Mouse (Mus musculus): ENCODE data around the gene Spindoc. TPM values are rescaled to one million over a fixed set of nuclear protein-coding genes. Genes with fewer than 3 reads are reported as not detected.

The Spindoc gene
- polyA plus RNA-seq, 1 experiment = 19.0 TPM

DNA sequence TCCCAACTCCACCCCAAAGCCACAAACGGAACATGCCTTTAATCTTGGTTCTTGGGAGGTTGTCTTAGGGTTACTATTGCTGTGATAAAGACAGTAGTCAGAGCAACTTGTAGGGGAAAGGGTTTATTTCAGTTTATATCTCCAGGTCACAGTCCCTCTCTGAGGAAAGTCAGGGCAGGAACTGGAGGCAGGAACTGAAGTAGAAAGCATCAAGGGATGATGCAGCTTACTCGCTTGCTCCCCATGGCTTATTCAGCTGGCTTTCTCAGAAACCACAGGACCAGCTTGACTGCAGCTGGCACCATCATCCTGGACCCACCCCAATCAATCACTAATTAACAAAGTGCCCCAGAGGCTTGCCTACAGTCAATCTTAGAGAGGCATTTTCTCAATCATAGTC, 69.1 kb downstream of the Spindoc start:
- no peak overlapping the region for H3K4me3 ChIP-seq (ENCODE audit: insufficient read depth, low read length)
- TF ChIP-seq CTCF (IDR thresholded peaks at IDR 0.05; ENCODE audit: low read depth, low read length) = no peak
- TF ChIP-seq POLR2A (IDR thresholded peaks at IDR 0.05; ENCODE audit: borderline replicate concordance, low read depth, low read length) = no peak
- peaks cover 68% of the 10 kb centered on the region for H3K4me1 ChIP-seq (ENCODE audit: control insufficient read depth, insufficient read depth, low read length)
- H3K27ac ChIP-seq (ENCODE audit: insufficient read depth, low read depth, low read length) = no peak overlapping the region

DNA sequence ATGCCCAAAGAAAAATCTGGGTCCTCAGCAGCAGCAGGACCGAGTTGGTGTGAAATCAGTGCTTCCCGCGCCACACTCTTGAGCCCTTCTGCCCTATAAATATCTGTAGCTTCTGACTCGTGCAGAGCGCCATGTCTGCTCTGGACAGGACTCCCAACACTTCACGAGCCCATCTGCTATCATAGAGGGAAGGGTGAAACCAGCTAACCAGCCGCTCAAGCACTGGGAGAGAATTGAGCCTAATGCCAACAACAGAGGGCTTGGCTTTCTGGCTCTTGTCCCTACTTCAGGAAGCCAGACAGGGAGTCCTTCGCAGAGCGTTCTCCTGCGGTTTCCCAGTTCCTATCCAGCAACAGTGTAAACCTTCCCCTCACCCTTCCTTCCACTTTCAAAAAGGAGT, 71.5 kb downstream of the Spindoc start:
- no peak overlapping the region for H3K4me3 ChIP-seq (ENCODE audit: insufficient read depth, low read length)
- no peak for TF ChIP-seq POLR2A (IDR thresholded peaks at IDR 0.05; ENCODE audit: borderline replicate concordance, low read depth, low read length)
- peak overlapping the region; percentile 9; the same call in 1 of the 2 replicates for H3K27ac ChIP-seq (ENCODE audit: insufficient read depth, low read depth, low read length)
- peaks cover 87% of the 10 kb centered on the region for H3K4me1 ChIP-seq (ENCODE audit: control insufficient read depth, insufficient read depth, low read length)

DNA sequence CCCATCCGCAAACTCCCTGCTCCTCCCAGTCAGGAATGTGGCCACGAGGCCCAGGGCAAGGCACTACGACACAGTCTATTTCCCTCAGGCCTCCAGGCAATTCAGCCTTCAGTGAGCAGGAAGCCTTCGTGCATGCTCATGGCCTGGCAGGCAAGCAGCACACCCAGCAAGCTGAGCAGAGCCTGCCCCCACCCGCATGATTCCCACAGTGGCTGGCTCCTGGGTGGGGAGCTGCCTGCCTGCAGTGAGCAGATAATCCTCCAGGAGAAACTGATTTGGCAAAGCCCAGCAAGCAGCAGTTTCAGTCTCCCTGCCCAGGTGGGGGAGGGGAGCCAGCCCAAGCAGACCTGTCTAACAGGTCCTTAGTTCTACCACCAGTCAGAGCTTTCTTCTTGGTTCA, 72.1 kb downstream of the Spindoc start:
- Histone ChIP-seq H3K4me1 (ENCODE audit: control insufficient read depth, insufficient read depth, low read length) (peaks cover 87% of the 10 kb centered on the region), H3K4me3 (ENCODE audit: insufficient read depth, low read length) (no peak overlapping the region), H3K27ac (ENCODE audit: insufficient read depth, low read depth, low read length) (no peak overlapping the region)
- TF ChIP-seq CTCF (IDR thresholded peaks at IDR 0.05; ENCODE audit: low read depth, low read length) = no peak
- TF ChIP-seq POLR2A (IDR thresholded peaks at IDR 0.05; ENCODE audit: borderline replicate concordance, low read depth, low read length) = no peak

DNA sequence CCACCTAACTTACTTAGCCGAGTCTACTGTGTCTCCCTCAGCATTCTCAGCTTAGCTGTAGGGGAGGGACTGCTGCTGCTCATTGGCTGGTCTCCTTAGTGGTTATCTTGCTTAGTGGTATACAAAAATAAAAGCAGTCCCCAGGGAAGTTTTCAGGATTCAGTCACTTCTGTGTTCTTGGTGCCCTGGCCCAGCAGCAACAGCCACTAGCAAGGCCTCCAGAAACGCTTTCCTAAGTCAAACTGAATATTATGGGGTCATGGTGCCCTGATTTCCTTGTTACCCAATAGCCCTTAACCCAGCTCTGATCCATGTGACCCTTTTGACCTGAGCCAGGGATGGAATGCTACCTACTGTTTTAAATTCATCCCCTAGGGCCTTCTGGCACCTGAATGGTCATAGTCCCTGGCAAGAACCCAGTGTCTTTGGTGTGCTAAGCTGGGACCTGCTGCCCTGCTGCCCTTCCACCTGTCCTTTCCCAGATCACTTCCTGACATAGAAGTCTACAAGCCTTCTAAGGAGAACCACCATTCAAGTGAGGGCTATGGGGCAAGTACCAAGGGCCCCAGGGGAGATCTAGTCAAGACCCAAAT, 73.0 kb downstream of the Spindoc start:
- Histone ChIP-seq H3K4me3 (ENCODE audit: insufficient read depth, low read length) (no peak overlapping the region), H3K4me1 (ENCODE audit: control insufficient read depth, insufficient read depth, low read length) (peaks cover 83% of the 10 kb centered on the region), H3K27ac (ENCODE audit: insufficient read depth, low read depth, low read length) (no peak overlapping the region)
- TF ChIP-seq POLR2A (IDR thresholded peaks at IDR 0.05; ENCODE audit: borderline replicate concordance, low read depth, low read length) = no peak
- TF ChIP-seq CTCF (IDR thresholded peaks at IDR 0.05; ENCODE audit: low read depth, low read length) = no peak

DNA sequence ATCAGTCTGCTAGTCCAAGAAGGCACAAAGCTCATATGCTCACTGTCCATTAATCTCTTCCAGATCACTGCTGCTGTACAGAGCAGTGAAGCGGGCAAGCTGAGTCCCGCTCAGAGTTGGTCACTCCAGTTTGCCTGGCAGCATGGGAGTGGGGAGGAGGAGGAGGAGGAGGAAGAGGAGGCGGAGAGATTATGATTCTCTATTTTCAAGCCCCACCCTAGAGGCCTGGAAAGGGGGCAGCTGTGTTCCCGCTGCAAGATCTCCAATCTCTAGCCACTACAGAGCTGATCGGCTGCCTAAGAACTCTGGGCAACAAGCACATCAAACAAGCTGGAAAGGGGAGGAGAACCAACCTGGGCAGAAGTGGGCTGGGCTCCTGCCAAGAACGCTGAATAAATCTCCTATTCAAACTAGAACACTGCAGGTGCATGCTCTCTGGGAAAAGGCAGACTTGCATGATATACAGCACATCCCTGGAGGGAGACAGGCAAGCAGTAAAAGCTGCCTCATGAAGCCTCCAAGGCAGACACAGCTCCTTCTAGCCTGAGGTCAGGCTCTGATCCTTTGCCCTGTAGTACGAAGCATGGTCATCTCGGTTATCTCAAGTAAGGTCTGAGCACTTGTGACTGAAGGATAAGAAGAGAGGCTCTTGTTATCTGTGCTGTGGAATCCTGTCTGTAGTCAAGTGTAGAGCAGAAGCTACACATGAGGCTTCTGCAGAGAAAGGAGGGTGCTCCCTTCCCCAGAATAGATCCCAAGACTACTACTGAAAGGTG, 74.6 kb downstream of the Spindoc start:
- Histone ChIP-seq H3K4me3 (ENCODE audit: insufficient read depth, low read length) (no peak overlapping the region), H3K4me1 (ENCODE audit: control insufficient read depth, insufficient read depth, low read length) (peaks cover 79% of the 10 kb centered on the region), H3K27ac (ENCODE audit: insufficient read depth, low read depth, low read length) (no peak overlapping the region)
- TF ChIP-seq CTCF (IDR thresholded peaks at IDR 0.05; ENCODE audit: low read depth, low read length) (no peak), POLR2A (IDR thresholded peaks at IDR 0.05; ENCODE audit: borderline replicate concordance, low read depth, low read length) (no peak)

GRCm38 (mm10) chr19:7306968-7307367, 75.8 kb downstream of the Spindoc start:
- H3K27ac ChIP-seq (ENCODE audit: insufficient read depth, low read depth, low read length) = no peak overlapping the region
- H3K4me3 ChIP-seq (ENCODE audit: insufficient read depth, low read length) = no peak overlapping the region
- TF ChIP-seq POLR2A (IDR thresholded peaks at IDR 0.05; ENCODE audit: borderline replicate concordance, low read depth, low read length) (no peak), CTCF (IDR thresholded peaks at IDR 0.05; ENCODE audit: low read depth, low read length) (no peak)
- peaks cover 81% of the 10 kb centered on the region for H3K4me1 ChIP-seq (ENCODE audit: control insufficient read depth, insufficient read depth, low read length)

DNA sequence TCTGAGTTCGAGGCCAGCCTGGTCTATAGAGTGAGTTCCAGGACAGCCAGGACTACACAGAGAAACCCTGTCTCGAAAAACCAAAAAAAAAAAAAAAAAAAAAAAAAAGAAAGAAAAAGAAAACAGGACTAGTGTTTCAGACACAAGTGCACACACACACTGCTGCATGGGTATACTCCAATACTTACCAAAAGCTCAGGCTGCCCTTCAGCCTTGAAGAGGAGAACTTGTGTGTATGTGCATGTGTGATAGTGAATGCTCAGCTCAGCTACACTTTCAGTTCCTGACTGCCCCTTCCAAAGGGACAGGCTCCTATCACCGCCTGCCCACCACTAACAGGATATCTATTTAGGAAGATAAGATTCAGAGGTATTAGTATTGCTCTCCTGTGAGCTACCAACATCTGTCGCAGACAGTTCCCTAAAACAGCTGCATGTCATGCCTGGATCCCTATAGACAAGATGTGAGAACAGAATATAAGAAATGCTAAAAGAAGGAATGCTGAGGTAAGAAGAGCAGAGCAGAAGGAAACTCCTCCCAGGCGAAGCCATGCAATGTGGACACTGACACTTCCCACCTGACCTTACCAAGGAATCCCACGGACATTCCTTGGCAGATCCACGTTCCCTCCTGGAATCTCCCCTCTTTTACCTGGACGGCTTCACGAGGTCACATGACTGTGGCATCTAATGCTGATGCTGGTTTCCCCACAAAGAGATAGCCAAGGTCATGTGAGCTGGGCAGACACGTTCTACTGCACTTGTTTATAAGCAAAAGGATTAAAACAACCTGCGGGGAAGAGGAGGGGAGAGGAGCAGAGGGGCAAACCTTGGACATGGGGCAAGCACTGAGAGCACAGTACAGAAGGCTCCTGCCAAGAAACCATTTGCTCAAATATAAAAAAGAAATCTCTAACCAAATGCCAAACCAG, 77.1 kb downstream of the Spindoc start:
- H3K4me3 ChIP-seq (ENCODE audit: insufficient read depth, low read length) = no peak overlapping the region
- no peak overlapping the region for H3K27ac ChIP-seq (ENCODE audit: insufficient read depth, low read depth, low read length)
- peaks cover 80% of the 10 kb centered on the region for H3K4me1 ChIP-seq (ENCODE audit: control insufficient read depth, insufficient read depth, low read length)
- TF ChIP-seq CTCF (IDR thresholded peaks at IDR 0.05; ENCODE audit: low read depth, low read length) = no peak
- no peak for TF ChIP-seq POLR2A (IDR thresholded peaks at IDR 0.05; ENCODE audit: borderline replicate concordance, low read depth, low read length)

- peaks cover 72% of the 10 kb centered on the region for H3K4me1 ChIP-seq (ENCODE audit: control insufficient read depth, insufficient read depth, low read length)
Observed at GRCm38 (mm10) chr19:7304801-7305200, 78.0 kb downstream of the Spindoc start.

More at GRCm38 (mm10) chr19:7304801-7305200, 78.0 kb downstream of the Spindoc start:
- no peak overlapping the region for H3K27ac ChIP-seq (ENCODE audit: insufficient read depth, low read depth, low read length)
- no peak overlapping the region for H3K4me3 ChIP-seq (ENCODE audit: insufficient read depth, low read length)
- TF ChIP-seq CTCF (IDR thresholded peaks at IDR 0.05; ENCODE audit: low read depth, low read length) = no peak
- TF ChIP-seq POLR2A (IDR thresholded peaks at IDR 0.05; ENCODE audit: borderline replicate concordance, low read depth, low read length) = no peak

Other genes with a start within 250 kb of the Spindoc start
- gene Otub1, start 176.7 kb downstream of the Spindoc start, polyA plus RNA-seq (2012; ENCODE audit: insufficient read depth, insufficient read length, missing spikeins) = 88.1 and 91.4 TPM in 2 replicates
- 562 and 638 TPM in 2 replicates for gene Cox8a, start 165.4 kb downstream of the Spindoc start, polyA plus RNA-seq (2012; ENCODE audit: insufficient read depth, insufficient read length, missing spikeins)
- gene Naa40, start 141.8 kb downstream of the Spindoc start, polyA plus RNA-seq (2012; ENCODE audit: insufficient read depth, insufficient read length, missing spikeins) = 26.0 and 27.4 TPM in 2 replicates
- 0.53 and 1.5 TPM in 2 replicates for gene Rcor2, start 115.7 kb downstream of the Spindoc start, polyA plus RNA-seq (2012; ENCODE audit: insufficient read depth, insufficient read length, missing spikeins)
- 57.8 and 69.2 TPM in 2 replicates for gene Mark2, start 41.1 kb downstream of the Spindoc start, polyA plus RNA-seq (2012; ENCODE audit: insufficient read depth, insufficient read length, missing spikeins)
- 1.6 and 1.7 TPM in 2 replicates for gene 2700081O15Rik, start 34.6 kb upstream of the Spindoc start, polyA plus RNA-seq (2012; ENCODE audit: insufficient read depth, insufficient read length, missing spikeins)
- 264 and 281 TPM in 2 replicates for gene Rtn3, start 100.3 kb upstream of the Spindoc start, polyA plus RNA-seq (2012; ENCODE audit: insufficient read depth, insufficient read length, missing spikeins)
- 53.1 and 62.2 TPM in 2 replicates for gene Atl3, start 111.0 kb upstream of the Spindoc start, polyA plus RNA-seq (2012; ENCODE audit: insufficient read depth, insufficient read length, missing spikeins)
- 5.4 and 5.7 TPM in 2 replicates for gene Pla2g16, start 174.5 kb upstream of the Spindoc start, polyA plus RNA-seq (2012; ENCODE audit: insufficient read depth, insufficient read length, missing spikeins)
- gene Lgals12, start 224.2 kb upstream of the Spindoc start, polyA plus RNA-seq (2012; ENCODE audit: insufficient read depth, insufficient read length, missing spikeins) = not detected in 2 replicates
- not detected in 2 replicates for gene Hrasls5, start 229.5 kb upstream of the Spindoc start, polyA plus RNA-seq (2012; ENCODE audit: insufficient read depth, insufficient read length, missing spikeins)